Mouse (Mus musculus) thymus, adult 2 months (tissue): ENCODE data around the gene C3.

ENCODE experiments used
- CTCF ChIP-seq: fragments of 200-500 bp; IDR thresholded peaks from 2 replicates; pipeline ENCODE4 v1.5.1; 2012; ENCODE audit warnings: mild to moderate bottlenecking, control low read depth, low read length, moderate library complexity, borderline replicate concordance; ENCODE audit not compliant: control insufficient read depth, poor library complexity, insufficient read depth; ENCODE audit errors: extremely low read depth
- POLR2A ChIP-seq: fragments of 200-500 bp; IDR thresholded peaks from 2 replicates; pipeline ENCODE4 v1.6.1; 2012; ENCODE audit warnings: mild to moderate bottlenecking, low read length, control low read depth, moderate library complexity; ENCODE audit not compliant: control insufficient read depth, poor library complexity, insufficient read depth; ENCODE audit errors: extremely low read depth

- TF ChIP-seq CTCF (no peak), POLR2A (no peak)
Observed at GRCm38 (mm10) chr17:57228873-57229272, 937 bp upstream of the C3 start.
